Mouse (Mus musculus) cerebellum, postnatal 10 days (tissue): ENCODE measurements around the gene Tcf20.
"Not testable (repeated sequence)": the region's sequence is repeated elsewhere in the genome, so short reads cannot be mapped to it uniquely, and the experiment has no call there.

Experiments
- DNase-seq, 2 experiments: peaks; one replicate each; pipeline ENCODE4 v3.0.0; 2021; ENCODE audit warnings: mixed read lengths in 2 of 2

Gene Tcf20

DNA sequence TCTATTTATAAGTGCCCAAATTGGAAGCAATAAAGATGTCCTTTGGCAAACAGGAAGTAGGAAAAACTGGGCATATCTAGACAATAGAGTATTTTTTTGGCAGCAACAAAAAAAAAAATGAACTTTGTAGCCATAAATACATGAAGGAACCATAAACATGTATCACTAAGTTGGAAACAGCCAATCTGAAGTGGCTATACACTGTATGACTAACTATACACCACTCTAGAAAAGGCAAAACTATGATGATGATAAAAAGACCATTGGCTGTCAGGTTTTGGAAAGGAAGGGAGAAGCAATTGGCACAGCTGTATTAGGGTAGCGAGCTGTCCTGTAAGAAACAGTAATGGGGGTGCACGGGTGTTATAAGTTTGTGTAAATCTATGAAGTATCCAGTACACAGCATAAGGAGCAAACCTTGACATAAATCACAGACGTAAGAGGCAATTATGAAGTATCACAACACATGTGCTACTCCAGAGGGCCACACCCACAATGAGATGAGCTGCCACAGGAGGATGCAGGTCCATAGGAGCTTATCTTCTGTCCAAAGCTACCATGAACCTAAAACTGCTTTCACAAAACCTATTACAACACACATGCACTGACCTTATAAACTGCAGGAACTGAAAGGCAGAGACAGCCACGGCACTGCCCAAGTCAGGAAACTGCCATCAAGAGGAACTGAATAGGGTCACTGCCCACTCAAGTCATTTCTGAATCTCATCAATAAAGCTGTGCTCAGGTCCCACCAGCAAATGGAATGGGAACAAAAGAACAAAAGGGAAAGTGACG is 180.5 kb downstream of the Tcf20 start:
- no peak for DNase-seq

DNA sequence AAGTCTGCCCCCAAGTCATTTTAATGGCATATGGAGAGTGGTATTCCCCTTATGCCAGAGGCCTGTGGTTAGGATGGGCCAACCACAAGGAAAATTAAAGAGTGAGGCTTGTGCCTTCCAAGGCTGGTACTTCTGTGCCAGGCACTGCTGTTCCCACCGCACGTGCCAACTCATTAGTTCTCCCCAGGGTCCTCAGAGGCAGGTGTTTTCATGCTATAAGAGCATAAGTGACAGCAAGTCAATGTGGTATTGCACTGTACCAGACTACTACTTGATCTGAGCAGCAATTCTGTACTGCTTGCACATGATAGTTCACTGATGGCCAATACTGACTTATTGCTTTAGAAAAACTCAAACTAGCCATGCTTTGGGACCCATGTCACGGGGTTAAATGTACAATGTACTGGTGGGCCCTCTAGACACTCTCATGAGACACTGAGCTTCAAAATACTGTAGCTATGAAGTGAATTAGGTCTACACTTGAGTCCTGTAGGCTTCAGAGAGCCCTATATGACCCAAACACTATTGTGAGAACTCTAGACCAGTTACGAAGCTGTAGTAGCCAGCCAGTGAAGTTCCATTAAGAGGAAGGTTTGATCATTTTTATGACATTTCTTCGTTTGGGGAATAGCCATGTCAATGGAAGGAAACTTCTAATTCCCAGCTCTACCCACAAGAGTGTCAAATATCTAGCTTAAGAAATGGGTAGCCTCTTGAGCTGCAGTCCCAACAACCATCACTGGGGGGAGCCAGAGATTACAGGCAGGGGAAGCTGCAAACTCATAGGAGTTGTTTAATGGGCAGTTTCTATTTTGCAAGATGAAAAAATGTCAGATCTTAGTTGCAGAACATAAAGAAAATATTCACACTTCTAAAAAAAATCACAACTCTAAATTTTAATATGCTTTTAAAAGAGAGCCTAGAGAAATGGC is 182.7 kb downstream of the Tcf20 start:
- DNase-seq = peak; percentile 92 to 95

DNA sequence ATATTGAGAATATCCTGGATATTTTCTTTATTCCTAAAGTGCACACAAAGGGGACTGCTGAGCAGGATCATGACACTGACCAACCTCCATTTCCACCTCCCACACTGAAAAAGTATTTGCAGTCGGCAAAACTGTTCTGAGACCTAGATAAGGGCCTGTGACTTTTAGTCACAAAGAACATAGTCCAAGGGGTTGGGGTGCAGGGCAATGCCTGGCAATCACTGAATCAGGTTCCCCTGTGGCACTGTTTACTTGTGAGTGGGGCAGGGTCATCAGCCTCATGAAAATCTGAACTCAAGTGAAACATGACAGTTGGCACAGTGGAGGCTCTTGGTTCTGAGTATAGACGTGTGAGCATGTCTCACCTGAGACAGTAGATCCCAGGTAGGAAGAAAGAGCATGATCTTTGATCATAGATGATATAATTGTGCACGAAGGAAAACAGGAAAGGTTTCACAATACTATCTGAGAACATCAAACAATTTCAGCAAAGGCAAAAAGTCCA is 191.7 kb downstream of the Tcf20 start:
- no peak for DNase-seq

DNA sequence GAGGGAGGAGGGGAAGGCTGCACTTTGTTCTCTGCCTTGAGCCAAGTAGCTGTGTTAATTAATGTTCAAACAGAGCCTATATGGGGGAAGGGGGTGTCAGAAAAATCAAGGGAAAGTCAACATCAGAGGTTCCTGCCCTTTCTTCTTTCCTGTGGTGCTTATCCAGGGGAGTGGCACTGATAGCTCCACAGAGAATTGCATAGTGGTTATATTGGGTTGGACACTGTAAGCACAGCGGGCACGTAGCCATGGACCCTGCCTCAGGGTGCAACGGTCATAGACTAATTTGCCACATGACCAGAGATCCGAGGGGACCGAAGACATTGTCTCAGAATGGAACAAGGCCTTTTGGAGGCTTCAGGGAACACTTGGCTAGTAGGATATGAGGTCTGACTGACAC is 193.4 kb downstream of the Tcf20 start, which contains the start of gene Cyp2d26:
Cyp2d26 (minus strand) TSS at position 18 of the 400 bp plus-strand sequence.
- DNase-seq = no peak

DNA sequence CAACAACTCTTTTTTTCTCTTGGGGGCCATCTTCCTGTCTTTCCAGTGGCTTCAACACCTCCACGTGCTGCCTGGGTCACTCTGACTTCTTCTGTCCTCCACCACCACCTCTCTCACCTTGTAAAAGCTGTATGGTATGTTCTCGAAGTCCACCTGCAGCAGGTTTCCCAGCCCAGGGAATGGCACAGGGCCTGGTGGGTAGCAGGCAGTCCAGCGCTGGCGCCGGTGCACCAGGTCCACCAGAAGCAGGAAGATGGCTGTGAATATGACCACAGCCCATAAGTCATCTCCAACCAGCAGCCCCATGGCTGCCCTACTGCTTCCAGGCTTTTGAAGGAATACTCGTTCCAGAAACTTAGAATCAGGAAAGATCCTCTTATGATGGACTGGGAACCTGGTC is 193.8 kb downstream of the Tcf20 start:
- no peak for DNase-seq

DNA sequence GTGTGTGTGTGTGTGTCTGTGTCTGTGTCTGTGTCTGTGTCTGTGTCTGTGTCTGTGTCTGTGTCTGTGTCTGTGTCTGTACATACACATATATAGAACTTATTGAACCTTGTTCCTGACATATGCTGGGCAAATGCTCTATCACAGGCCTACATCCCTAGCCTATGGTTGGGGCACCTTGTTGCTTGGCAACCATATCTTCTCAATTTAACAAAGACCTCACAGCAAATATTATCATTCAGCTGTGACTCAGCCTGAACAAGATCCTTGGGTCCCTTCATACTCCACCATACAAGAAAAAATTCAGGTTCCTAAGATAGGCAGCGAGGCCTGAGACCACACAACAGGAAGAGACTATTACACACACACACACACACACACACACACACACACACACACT is 194.2 kb downstream of the Tcf20 start:
- no peak for DNase-seq

DNA sequence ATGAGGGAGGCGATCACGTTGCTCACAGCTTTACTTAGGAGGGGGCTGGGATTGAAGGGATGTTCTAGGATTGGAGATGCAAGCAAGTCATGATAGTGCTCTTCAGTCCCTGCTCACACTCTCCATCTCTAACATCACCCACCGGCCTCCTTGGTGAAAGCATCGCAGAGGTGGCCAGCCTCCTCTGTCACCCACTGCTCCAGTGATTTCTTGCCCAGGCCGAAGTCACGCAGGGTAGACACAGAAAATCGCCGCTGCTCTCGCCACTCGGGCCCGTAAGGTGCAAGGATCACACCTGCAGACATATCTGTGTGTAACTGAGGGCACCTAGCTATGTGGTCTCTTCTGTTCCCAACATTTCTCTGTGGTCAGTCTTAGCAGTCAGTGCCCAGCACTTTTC is 195.1 kb downstream of the Tcf20 start:
- no peak for DNase-seq

DNA sequence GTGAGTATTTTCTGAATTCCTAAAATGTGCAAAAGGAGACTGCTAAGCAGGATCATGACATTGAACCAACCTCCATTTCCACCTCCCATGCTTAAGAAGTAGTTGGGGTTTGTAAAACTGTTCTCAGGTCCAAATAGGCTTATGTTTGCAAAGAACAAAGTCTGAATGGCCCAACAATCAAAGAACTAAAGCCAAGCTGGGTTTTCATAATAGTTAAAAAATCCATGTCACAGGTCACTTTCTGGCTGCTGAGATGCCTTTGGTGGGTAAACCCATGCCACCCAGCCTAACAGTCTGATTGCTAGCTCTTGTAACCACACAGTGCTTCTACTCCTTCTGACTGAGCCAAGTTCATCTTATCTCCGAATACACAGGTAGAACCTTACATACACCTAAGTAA is 203.1 kb downstream of the Tcf20 start:
- DNase-seq = no peak

DNA sequence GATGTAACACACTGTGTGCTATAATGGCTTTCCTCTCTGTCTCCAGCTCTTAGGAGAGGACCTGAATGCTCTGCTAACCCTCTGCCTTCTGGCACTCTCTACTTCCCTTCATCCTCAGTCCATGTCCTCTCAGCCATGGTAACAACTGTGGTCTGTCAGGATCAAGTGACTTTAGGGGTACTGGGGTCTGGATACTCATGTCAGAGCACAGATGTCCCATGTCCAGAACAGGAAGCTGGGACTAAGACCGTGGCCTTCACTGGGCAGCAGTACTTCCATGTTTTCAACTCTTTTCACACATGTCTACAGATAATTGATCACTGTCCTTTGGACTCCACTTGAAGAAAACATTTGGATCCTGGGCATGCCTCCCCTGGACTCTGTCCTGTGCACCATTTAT is 203.9 kb downstream of the Tcf20 start:
- no peak for DNase-seq

DNA sequence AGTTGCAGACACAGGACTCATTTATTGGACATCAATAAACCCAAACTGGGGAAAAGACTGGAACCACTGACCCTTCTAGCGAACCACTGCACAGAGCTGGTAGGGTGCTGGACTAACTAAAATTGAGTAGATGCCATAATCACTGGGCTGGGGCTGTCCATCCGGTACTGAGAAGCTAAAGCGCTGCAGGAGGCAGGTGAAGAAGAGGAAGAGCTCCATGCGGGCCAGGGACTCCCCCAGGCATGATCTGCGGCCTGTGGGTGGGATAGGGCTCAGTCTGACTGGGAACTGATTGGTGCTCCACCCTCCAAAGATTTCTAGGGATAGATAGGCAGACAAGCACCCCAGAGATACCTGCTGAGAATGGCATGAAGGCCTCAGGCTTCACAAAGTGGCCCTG is 209.8 kb downstream of the Tcf20 start:
- not testable (repeated sequence) for DNase-seq

DNA sequence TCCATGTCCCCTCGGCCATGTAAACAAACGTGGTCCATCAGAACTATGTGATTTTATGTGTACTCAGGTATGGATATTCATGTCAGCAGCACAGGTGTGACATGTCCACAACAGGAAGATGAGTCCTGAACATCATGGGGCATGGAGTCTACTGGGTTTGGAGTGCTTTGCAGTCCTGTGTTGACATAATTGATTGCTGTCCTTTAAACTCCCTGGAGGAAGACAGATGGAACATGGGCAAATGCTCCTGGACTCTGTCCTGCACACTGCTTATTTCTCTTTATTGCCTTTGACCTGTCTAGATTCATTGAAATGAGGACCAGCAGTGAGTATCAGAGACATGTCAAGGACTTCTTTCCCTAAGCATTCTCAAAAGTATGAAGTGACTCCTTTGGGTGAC is 221.7 kb downstream of the Tcf20 start:
- DNase-seq = no peak

DNA sequence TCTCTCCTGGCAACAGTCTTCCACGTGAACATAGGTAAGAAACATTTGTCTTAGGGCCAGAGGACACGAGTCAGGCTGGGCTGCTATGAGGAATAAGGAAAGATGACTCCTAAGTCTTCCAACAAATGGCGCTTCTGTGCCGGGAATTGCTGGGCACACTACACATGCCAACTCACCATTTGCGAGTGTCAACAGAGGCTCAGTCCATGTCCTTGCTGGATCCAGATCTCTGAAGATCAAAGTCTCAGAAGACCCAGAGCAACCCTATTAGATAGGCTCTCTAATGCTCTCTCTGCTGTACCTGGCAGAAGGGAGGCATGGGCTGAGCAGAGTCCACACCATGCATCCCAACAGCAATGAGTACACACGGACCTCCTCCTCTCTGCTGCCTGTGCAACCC is 222.8 kb downstream of the Tcf20 start:
- no peak for DNase-seq

DNA sequence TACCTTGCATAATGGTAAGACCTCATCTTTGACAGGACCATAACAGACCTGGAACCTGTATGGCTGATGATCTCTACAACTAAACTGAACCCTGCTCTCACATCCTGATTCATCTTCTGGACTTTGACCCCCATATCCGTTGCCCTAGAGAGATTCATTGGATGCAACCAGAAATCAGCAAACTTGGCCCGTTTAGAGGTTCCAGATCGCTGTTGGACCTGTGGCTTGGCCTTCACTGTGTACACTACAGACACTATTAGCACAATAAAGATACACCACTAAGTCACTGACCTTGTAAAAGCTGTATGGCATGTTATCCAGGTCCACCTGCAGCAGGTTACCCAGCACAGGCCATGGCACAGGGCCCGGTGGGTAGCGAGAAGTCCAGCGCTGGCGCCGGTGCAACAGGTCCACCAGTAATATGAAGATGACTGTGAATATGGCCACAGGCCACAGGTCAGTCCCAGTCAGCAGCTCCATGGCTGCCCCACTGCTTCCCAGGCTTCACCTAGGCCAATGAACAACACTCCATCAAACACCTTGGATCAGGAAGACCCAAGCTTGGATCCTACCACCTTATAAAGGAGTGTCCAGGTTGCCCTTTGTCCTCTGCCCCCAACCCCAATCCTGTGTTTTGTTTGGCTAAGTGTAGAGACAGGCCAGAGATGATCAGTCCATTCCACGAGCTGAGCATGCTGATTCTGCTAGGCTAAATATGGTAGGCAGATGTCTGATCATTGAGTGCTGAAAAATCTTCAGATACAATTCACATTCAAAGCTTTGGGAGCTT is 223.8 kb downstream of the Tcf20 start, which contains the start of gene Cyp2d40:
Cyp2d40 (minus strand) TSS at position 553 of the 790 bp plus-strand sequence.
- no peak for DNase-seq
